Mouse (Mus musculus) ES-Bruce4 (cell line): ENCODE measurements at regions not wholly inside any gene's neighbourhood (a gene's known extent, or its start where the extent isn't known, plus 50 kb on each side); places are given as distances from the start of the nearest gene placed in this dataset.

Experiments used
- EP300 ChIP-seq: IDR thresholded peaks from 2 replicates; pipeline ENCODE4 v1.6.1; 2011; ENCODE audit warnings: low read depth, low read length; ENCODE audit not compliant: insufficient read depth
- POLR2A ChIP-seq: IDR thresholded peaks from one replicate; pipeline ENCODE4 v1.8.1; 2011; ENCODE audit warnings: low read length; ENCODE audit not compliant: insufficient read depth

GRCm38 (mm10) chr2:21970774-21971406 is 256.4 kb upstream of the Myo3a start:
- TF ChIP-seq POLR2A, result no peak
- no peak for TF ChIP-seq EP300
